Mouse (Mus musculus): ENCODE results near the gene Gm29423.
"Not testable (repeated sequence)": the region's sequence is repeated elsewhere in the genome, so short reads cannot be mapped to it uniquely, and the experiment has no call there.

GRCm38 (mm10) chrY:70273542-70273941, 29.5 kb downstream of the Gm29423 start, which contains the start of gene Gm21118:
- not testable (repeated sequence) for TF ChIP-seq ZNF384 (IDR thresholded peaks at IDR 0.05; ENCODE audit: low read depth, low read length); MAFK (IDR thresholded peaks at IDR 0.05; ENCODE audit: insufficient read depth, low read depth, low read length)
